Mouse (Mus musculus) thymus, postnatal 10 days (tissue): ENCODE measurements around the gene Mogat2.
A peak's percentile ranks its signal among the peaks of the same experiment; 100 is the strongest.

ENCODE experiments used
- DNase-seq, 2 experiments: peaks; one replicate each; pipeline ENCODE4 v3.0.0; 2021; ENCODE audit warnings: low spot score in 2 of 2

Mogat2 gene

GRCm38 (mm10) chr7:99238417-99238816, at the start of gene Mogat2:
Gene Mogat2 (minus strand): TSS chr7:99238619.
- DNase-seq: no peak

- DNase-seq: no peak
Observed at GRCm38 (mm10) chr7:99287287-99287686, 48.9 kb upstream of the Mogat2 start.

GRCm38 (mm10) chr7:99279586-99279985, 41.2 kb upstream of the Mogat2 start:
- DNase-seq: no peak

GRCm38 (mm10) chr7:99278309-99278708, 39.9 kb upstream of the Mogat2 start:
- no peak for DNase-seq

DNA sequence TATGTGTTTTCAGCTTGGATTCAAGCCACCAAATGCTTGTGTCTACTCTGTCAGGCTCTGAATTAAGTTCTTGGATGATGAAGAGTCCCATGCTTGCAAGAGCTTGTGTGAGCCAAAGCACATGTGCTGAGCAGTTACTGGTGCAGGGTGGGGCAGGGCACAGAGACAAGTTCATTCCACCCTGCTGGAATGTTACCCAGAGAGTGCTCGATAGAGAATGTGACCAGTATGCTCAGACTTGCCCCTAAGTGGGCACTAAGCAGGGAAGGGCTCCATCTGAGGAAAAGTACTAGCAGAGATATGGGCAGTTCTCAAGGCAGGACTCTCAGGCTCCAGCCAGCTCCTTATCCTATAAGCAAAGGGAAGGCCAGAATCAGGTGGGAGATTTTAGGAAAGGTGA, 38.3 kb upstream of the Mogat2 start:
- no peak for DNase-seq

GRCm38 (mm10) chr7:99275131-99275530, 36.7 kb upstream of the Mogat2 start:
- no peak for DNase-seq

DNA sequence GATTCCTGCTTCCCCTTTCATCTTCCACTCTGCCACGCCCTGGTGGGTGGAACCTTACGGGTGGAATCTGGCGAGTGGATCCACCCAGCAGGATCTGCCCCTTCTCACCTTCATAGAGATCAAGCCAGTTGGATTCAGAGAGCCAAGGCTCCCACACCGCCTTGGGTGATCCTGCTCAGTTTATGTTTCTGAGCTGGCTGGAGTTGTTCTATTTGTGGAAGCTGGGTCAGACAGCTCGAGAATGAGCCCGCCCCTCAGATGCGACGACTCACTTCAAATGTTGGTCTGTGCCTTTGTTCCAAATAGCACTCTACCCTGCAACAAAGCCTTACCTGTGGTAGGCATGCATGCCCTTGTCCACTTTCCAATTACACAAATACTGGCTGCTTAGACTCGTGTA, 33.2 kb upstream of the Mogat2 start:
- no peak for DNase-seq

GRCm38 (mm10) chr7:99268951-99269945, 30.8 kb upstream of the Mogat2 start:
- no peak for DNase-seq

DNA sequence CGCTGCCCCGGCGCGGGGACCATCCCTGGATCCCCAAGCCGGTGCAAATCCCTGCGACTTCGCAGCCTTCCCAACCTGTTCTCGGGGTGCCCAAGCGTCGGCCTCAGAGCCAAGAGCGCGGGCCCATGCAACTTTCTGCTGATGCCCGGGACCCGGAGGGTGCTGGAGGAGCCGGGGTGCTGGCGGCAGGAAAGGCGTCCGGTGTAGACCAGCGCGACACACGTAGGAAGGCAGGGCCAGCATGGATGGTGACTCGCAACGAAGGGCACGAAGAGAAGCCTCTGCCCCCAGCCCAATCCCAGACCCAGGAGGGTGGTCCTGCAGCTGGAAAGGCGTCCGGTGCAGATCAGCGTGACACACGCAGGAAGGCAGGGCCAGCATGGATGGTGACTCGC, 30.1 kb upstream of the Mogat2 start:
- DNase-seq: no peak

DNA sequence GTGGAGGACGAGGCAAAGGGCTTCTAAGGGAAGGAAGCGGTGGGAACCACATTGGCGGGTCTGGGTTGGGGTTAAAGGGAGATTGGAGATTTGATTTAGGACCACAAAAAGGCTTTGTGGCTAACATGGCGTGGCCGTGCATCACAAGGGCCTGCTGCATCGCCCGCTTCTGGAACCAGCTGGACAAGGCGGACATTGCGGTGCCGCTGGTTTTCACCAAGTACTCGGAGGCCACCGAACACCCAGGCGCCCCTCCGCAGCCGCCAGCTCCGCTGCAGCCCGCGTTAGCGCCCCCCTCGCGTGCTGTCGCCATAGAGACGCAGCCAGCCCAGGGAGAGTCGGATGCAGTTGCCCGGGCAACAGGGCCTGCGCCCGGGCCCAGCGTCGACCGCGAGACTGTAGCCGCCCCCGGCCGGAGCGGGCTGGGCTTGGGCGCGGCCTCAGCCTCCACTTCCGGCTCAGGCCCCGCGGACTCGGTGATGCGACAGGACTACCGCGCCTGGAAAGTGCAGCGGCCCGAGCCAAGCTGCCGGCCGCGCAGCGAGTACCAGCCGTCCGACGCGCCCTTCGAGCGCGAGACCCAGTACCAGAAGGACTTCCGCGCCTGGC, 29.6 kb upstream of the Mogat2 start:
- DNase-seq: no peak

- no peak for DNase-seq
Observed at GRCm38 (mm10) chr7:99267251-99267896, 29.0 kb upstream of the Mogat2 start, which contains the start of gene Map6. Gene Map6 (plus strand): TSS chr7:99267447.

GRCm38 (mm10) chr7:99264597-99264996, 26.2 kb upstream of the Mogat2 start:
- DNase-seq: no peak

GRCm38 (mm10) chr7:99263509-99263908, 25.1 kb upstream of the Mogat2 start:
- no peak for DNase-seq

- DNase-seq: no peak
Observed at GRCm38 (mm10) chr7:99261900-99262299, 23.5 kb upstream of the Mogat2 start.

- no peak for DNase-seq
Observed at GRCm38 (mm10) chr7:99255006-99255405, 16.6 kb upstream of the Mogat2 start.

GRCm38 (mm10) chr7:99250386-99250785, 12.0 kb upstream of the Mogat2 start:
- DNase-seq: no peak

DNA sequence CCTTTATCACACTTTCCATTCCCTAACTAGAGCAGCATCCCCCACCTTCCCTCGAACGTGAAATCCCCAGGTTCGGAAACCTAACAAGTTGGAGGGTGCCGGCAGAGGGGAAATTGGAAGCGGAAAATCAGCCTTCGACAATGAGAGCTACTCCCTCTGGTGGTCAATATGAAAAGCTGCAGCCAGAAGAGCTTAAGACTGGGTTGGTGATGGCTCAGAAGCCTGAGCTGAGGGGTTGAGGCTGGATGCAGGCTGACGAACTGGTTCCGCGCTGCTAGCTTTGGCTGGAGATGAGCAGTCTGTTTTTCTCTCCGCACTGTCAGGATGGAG, 11.1 kb upstream of the Mogat2 start:
- peak; percentile 6 to 46 for DNase-seq

DNA sequence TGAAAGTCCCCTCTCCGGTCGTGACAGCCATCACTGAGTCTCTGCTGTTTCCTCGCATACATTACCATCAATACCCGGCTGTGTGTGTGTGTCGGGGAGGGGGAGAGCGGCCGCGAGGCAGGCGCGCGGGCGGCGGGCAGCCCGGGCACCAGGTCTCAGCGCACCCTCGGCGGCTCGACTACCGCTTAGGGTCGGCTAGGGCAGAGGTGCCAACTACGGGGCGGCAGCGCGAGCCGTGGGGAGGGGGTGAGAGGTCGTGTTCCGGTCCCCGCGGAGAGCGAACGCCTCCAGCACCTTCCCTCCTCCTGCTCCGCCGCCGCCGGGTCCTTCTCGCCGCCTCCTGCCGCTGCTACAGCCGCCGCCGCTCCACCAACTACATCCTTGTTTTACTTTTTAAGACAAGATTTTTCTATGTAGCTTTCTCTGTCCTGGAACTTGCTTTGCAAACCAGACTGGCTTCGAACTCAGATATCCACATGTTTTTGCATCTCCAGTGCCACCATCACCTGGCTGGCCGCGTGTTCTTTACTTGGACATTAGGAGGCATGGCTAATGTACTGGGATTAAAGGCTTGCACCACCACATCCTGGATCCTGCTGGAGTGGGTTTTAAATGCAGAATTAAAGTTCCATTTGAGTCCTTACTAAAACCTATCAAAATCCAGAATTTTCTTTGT, 10.6 kb upstream of the Mogat2 start:
- DNase-seq: peak in 1 of 2 experiments; percentile 23

GRCm38 (mm10) chr7:99248157-99248742, 9.8 kb upstream of the Mogat2 start:
- no peak for DNase-seq

GRCm38 (mm10) chr7:99242097-99242496, 3.7 kb upstream of the Mogat2 start:
- no peak for DNase-seq

DNA sequence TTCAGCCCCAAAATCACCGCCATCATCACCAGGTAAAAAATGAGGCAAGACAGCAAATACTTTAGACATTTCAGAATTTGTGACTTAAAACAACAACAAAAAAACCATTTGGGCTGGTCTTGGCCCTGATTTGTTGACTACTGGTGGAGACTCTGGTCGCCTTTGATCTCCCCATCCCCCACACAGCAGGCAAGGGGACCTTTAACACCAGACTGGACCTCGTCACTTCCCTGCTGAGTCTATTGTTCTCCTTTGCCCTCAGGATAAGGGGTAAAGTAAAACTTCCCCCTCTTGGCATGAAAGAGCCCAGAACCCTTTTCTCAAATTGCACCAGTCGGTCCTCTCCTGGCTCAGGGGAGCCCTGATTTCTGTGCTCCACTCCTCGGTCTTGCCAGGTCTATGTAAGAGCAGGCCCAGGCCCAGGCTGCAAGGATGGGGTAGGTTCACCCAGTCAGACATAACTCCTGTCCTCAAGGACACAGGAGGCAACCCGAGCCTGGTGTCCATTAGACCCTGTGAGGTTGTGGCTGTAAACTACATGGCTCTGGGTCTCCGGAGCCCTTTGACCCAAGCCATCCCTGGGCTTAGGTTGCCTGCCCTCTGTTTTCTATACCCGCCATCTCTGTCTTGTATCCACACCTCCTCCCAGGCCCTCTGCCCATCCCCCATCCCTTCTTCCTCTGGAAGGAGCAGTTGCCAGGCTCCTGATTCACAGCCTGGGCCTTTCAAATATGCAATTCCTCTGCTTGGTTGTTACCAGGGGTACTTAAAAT, 1.3 kb downstream of the Mogat2 start:
- DNase-seq: no peak
